Mouse (Mus musculus) spleen, adult 2 months (tissue): ENCODE data around the gene Cntn2. TPM values are rescaled to one million over a fixed set of nuclear protein-coding genes. Genes with fewer than 3 reads are reported as not detected.

Experiments
- DNase-seq, 2 experiments: peaks; one replicate each; pipeline versions ENCODE4 v3.0.0 to v3.0.0-alpha.2; 2012 to 2021; ENCODE audit warnings: low spot score in 2 of 2, low read depth in 1 of 2
- H3K27ac ChIP-seq: fragments of 200-500 bp; 2 replicates; pipeline ENCODE4 v1.5.1; 2012; ENCODE audit warnings: low read length, inconsistent platforms; ENCODE audit not compliant: insufficient read depth
- H3K27me3 ChIP-seq: fragments of 200-500 bp; 2 replicates; pipeline ENCODE4 v1.6.1; 2012; ENCODE audit warnings: mild to moderate bottlenecking, moderate library complexity, low read length, inconsistent platforms; ENCODE audit not compliant: control insufficient read depth, insufficient read depth
- H3K36me3 ChIP-seq: fragments of 200-500 bp; 2 replicates; pipeline ENCODE4 v1.6.1; 2012; ENCODE audit warnings: mild to moderate bottlenecking, low read length, inconsistent platforms; ENCODE audit not compliant: control insufficient read depth, insufficient read depth
- H3K4me1 ChIP-seq: fragments of 200-500 bp; 2 replicates; pipeline ENCODE4 v1.6.1; 2011; ENCODE audit warnings: inconsistent platforms; ENCODE audit not compliant: control insufficient read depth, insufficient read depth, insufficient read length
- H3K4me3 ChIP-seq: fragments of 200-500 bp; 2 replicates; pipeline ENCODE4 v1.5.1; 2011; ENCODE audit warnings: mild to moderate bottlenecking, inconsistent platforms; ENCODE audit not compliant: insufficient read depth, insufficient read length; ENCODE audit errors: extremely low read depth
- CTCF ChIP-seq: fragments of 200-500 bp; IDR thresholded peaks from 2 replicates; pipeline ENCODE4 v1.5.1; 2011; ENCODE audit warnings: mild to moderate bottlenecking, inconsistent platforms; ENCODE audit not compliant: insufficient read depth, insufficient read length, insufficient replicate concordance; ENCODE audit errors: extremely low read depth
- POLR2A ChIP-seq: fragments of 200-500 bp; IDR thresholded peaks from 2 replicates; pipeline ENCODE4 v1.6.1; 2011; ENCODE audit warnings: low read depth, low read length, inconsistent platforms
- WGBS: fragments of 180-500 bp; shearing (Covaris S2); methylation state at CpG from one replicate; pipeline ENCODE4 v1.1.7; 2018; 5-methylcytosine and 5-hydroxymethylcytosine counted together
- polyA plus RNA-seq: library from polyadenylated mRNA; depleted of rRNA; stranded (reverse); fragments of >200 nt; gene quantifications from 2 replicates; pipeline ENCODE4 v1.2.3, GENCODE M21; 2012; rRNA removed

Cntn2 gene
- polyA plus RNA-seq, result 0.73 TPM in 1 of 2 replicates, not detected in the other

DNA sequence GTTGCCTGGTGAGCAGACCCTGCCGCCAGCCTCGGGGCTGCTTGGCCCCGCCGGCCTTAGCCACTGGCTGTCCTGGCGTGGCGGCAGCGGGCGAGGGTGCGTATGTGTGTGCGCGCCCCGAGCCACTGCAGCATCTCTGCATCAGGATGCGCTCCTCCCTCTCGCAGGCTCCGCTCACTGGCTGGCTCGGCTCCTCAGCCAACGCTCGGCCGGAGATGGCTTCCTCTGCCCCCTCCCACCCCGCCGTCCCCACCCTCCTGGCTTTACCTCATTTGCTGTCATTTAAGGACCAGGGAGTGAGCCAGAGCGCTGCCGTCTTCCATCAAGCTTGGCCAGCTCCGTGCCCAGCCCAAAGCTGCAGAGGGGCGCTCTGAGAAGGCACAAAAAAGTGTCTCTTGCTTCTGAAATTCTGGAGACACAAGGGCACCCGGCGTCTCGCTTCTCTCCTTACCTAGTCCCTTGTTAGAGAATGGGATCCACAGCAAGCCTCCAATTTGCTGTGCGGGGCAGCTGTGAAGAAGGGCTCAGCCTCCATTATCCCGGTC lies at the start of gene Cntn2:
Cntn2 (minus strand) TSS at position 495 of the 545 bp plus-strand sequence.
- Histone ChIP-seq H3K4me3 (no peak within 1 kb of the TSS), H3K27ac (no peak within 1 kb of the TSS), H3K27me3 (peaks cover 9% of the 10 kb centered on the region), H3K4me1 (peaks cover 5% of the 10 kb centered on the region), H3K36me3 (no peaks in the 10 kb centered on the region)
- 11% methylated on average over 30 of the region's 30 CpGs for WGBS
- TF ChIP-seq POLR2A (no peak), CTCF (no peak)
- no peak for DNase-seq

DNA sequence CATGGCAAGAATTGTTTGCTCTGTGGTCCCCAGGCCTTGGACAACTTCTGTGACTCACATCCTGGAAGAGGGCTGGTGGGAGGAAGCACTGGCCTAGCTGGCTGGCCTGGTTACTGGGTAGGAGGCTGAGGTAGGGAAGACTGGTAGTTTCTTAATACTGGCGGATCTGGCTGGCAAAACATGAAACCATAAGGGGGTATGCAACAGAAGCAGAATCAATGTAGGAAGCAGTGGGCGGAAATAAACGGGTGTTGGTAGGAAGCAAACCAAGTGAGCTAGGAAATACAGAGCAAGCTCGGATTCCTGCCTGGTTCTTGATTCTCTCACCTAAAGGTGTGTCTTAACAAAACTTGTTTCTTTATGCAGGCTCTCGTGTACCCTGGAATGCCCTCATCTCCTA lies 49.1 kb upstream of the Cntn2 start:
- H3K4me1 ChIP-seq, result no peaks in the 10 kb centered on the region
- WGBS, result 73% methylated on average over 5 of the region's 5 CpGs
- no peak overlapping the region for H3K27ac ChIP-seq
- TF ChIP-seq CTCF, result no peak
- TF ChIP-seq POLR2A, result no peak
- DNase-seq, result no peak
- no peak overlapping the region for H3K4me3 ChIP-seq
- no peaks in the 10 kb centered on the region for H3K36me3 ChIP-seq
- no peaks in the 10 kb centered on the region for H3K27me3 ChIP-seq

DNA sequence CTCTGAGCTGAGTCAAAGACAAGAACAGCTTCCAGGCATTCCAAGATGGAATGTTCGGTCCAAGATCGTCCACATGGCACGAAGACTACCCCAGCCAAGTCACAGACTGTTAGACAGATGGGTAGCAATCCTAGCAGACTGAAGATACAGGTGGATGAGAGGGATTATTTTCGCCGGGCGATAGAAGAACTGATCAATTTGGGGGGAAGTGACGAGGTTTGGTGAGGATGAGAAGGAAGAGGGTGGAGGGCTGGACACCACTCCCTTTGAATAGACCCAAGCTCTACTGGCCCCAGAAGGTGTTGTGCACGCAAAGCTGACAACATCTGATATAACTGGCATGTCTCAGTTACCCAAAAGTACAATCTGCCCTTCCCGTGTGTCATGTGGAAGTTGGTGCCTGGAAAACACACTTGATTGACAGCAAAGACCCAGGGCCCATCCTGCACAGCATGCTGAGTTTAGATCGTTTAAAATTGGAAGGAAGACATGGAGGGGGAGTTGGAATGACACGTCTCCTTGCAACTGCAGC lies 48.4 kb upstream of the Cntn2 start:
- H3K27ac ChIP-seq, result no peak overlapping the region
- whole genome bisulfite sequencing, result 75% methylated on average over 11 of the region's 11 CpGs
- no peaks in the 10 kb centered on the region for H3K27me3 ChIP-seq
- H3K4me3 ChIP-seq, result no peak overlapping the region
- no peak for DNase-seq
- no peaks in the 10 kb centered on the region for H3K4me1 ChIP-seq
- H3K36me3 ChIP-seq, result no peaks in the 10 kb centered on the region
- TF ChIP-seq POLR2A, result no peak
- no peak for TF ChIP-seq CTCF

DNA sequence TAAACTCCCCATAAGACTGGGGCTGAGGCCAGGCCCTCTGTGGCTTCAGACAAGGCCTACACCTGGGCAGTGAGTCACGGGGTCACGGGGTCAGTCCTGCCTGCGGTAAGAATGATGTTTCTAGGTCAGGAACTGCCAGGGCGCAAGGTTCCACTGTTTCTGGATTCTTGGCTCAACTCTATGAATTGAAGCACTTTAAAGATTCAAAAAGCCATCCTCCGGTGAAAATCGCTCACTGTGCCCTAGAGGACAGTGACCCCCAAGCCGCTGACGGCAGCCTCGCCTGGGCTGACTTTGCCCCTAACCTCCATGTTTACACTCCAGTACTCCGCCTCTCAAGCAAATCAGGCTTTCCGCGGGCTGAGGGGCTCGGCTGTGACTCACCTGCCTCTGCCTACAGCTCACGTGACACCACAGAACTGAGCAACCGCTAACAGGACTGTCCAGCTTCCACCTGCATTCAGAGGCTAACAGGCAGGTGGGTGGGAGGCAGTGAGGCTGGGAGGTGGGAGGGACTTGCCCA lies 43.7 kb upstream of the Cntn2 start:
- no peak for DNase-seq
- no peak overlapping the region for H3K4me3 ChIP-seq

GRCm38 (mm10) chr1:132585376-132585775 lies 42.3 kb upstream of the Cntn2 start:
- no peak for DNase-seq
- 86% methylated on average over 4 of the region's 4 CpGs for WGBS
- no peak for TF ChIP-seq POLR2A
- TF ChIP-seq CTCF, result no peak
- H3K36me3 ChIP-seq, result no peaks in the 10 kb centered on the region
- no peaks in the 10 kb centered on the region for H3K4me1 ChIP-seq
- H3K27ac ChIP-seq, result no peak overlapping the region
- H3K4me3 ChIP-seq, result no peak overlapping the region
- no peaks in the 10 kb centered on the region for H3K27me3 ChIP-seq

More for the DNA sequence above, 43.7 kb upstream of the Cntn2 start:
- H3K36me3 ChIP-seq, result no peaks in the 10 kb centered on the region
- H3K27me3 ChIP-seq, result no peaks in the 10 kb centered on the region
- WGBS, result 71% methylated on average over 15 of the region's 15 CpGs
- no peaks in the 10 kb centered on the region for H3K4me1 ChIP-seq
- TF ChIP-seq POLR2A (no peak), CTCF (no peak)
- H3K27ac ChIP-seq, result no peak overlapping the region

- WGBS, result 80% methylated on average over 18 of the region's 18 CpGs
- TF ChIP-seq CTCF (no peak), POLR2A (no peak)
- no peaks in the 10 kb centered on the region for H3K36me3 ChIP-seq
- H3K4me1 ChIP-seq, result no peaks in the 10 kb centered on the region
- no peaks in the 10 kb centered on the region for H3K27me3 ChIP-seq
- no peak for DNase-seq
- no peak overlapping the region for H3K27ac ChIP-seq
- H3K4me3 ChIP-seq, result no peak overlapping the region
Observed at GRCm38 (mm10) chr1:132582998-132583604, 40.0 kb upstream of the Cntn2 start.
